Mouse (Mus musculus) myocyte (in vitro differentiated cells): Measurements from ENCODE around the gene Ttc28. TPM values are rescaled to one million over a fixed set of nuclear protein-coding genes. Genes with fewer than 3 reads are reported as not detected.

ENCODE experiments used
- H3K27me3 ChIP-seq: one replicate; pipeline ENCODE4 v1.6.1; 2011; ENCODE audit not compliant: control insufficient read depth, insufficient read depth, insufficient read length
- H3K36me3 ChIP-seq: one replicate; pipeline ENCODE4 v1.6.1; 2011; ENCODE audit not compliant: control insufficient read depth, insufficient read depth
- H3K4me2 ChIP-seq: one replicate; pipeline ENCODE4 v1.6.1; 2011; ENCODE audit warnings: low read depth, control low read depth
- H3K4me3 ChIP-seq: one replicate; pipeline ENCODE4 v1.5.1; 2011; ENCODE audit warnings: mild to moderate bottlenecking, control low read depth, moderate library complexity
- H3K79me2 ChIP-seq: one replicate; pipeline ENCODE4 v1.6.1; 2011; ENCODE audit not compliant: control insufficient read depth, insufficient read depth
- H3ac ChIP-seq: one replicate; pipeline ENCODE4 v1.6.1; 2011; ENCODE audit not compliant: control insufficient read depth, insufficient read length
- CEBPB ChIP-seq: IDR thresholded peaks from 2 replicates; pipeline ENCODE4 v1.6.1; 2011; ENCODE audit warnings: mild to moderate bottlenecking, moderate library complexity; ENCODE audit not compliant: poor library complexity, insufficient read depth, severe bottlenecking
- E2F4 ChIP-seq: IDR thresholded peaks from one replicate; pipeline ENCODE4 v1.6.1; 2011; ENCODE audit warnings: mild to moderate bottlenecking, control low read depth, moderate library complexity; ENCODE audit not compliant: insufficient read depth
- MAX ChIP-seq: IDR thresholded peaks from one replicate; pipeline ENCODE4 v1.6.1; 2011; ENCODE audit warnings: low read depth, mild to moderate bottlenecking, control low read depth
- MYOD1 ChIP-seq, 3 experiments: IDR thresholded peaks; one replicate each; pipeline ENCODE4 v1.6.1; 2011; ENCODE audit warnings: control low read depth in 2 of 3, low read depth in 2 of 3, mild to moderate bottlenecking in 2 of 3, moderate library complexity in 1 of 3; ENCODE audit not compliant: insufficient read length in 2 of 3, control insufficient read depth in 1 of 3
- MYOG ChIP-seq, 3 experiments: IDR thresholded peaks; one replicate each; pipeline ENCODE4 v1.6.1; 2011; ENCODE audit warnings: control low read depth in 2 of 3, low read depth in 2 of 3, mild to moderate bottlenecking in 2 of 3; ENCODE audit not compliant: insufficient read length in 2 of 3, control insufficient read depth in 1 of 3, insufficient read depth in 1 of 3
- POLR2A ChIP-seq: IDR thresholded peaks from one replicate; pipeline ENCODE4 v1.6.1; 2011; ENCODE audit warnings: low read depth, mild to moderate bottlenecking, control low read depth, moderate library complexity; ENCODE audit not compliant: insufficient read length
- POLR2AphosphoS2 ChIP-seq: IDR thresholded peaks from one replicate; pipeline ENCODE4 v1.6.1; 2011; ENCODE audit warnings: low read depth, control low read depth; ENCODE audit not compliant: insufficient read length
- REST ChIP-seq: IDR thresholded peaks from one replicate; pipeline ENCODE4 v1.6.1; 2011; ENCODE audit warnings: mild to moderate bottlenecking, control low read depth, moderate library complexity; ENCODE audit not compliant: insufficient read depth, insufficient read length
- SRF ChIP-seq: IDR thresholded peaks from one replicate; pipeline ENCODE4 v1.6.1; 2011; ENCODE audit warnings: low read depth; ENCODE audit not compliant: control insufficient read depth, insufficient read length
- TCF12 ChIP-seq: IDR thresholded peaks from one replicate; pipeline ENCODE4 v1.6.1; 2011; ENCODE audit warnings: mild to moderate bottlenecking, control low read depth; ENCODE audit not compliant: poor library complexity, insufficient read depth, severe bottlenecking
- TCF3 ChIP-seq: IDR thresholded peaks from one replicate; pipeline ENCODE4 v1.6.1; 2011; ENCODE audit warnings: low read depth, control low read depth; ENCODE audit not compliant: insufficient read length
- USF1 ChIP-seq: IDR thresholded peaks from one replicate; pipeline ENCODE4 v1.6.1; 2011; ENCODE audit warnings: low read depth, mild to moderate bottlenecking, control low read depth, moderate library complexity
- polyA plus RNA-seq: library from polyadenylated mRNA; unstranded; fragments of >200 nt; fragmentation: generic; extraction: Trizol; gene quantifications from one replicate; pipeline ENCODE4 v1.2.1, GENCODE M21; 2012; ENCODE audit warnings: missing spikeins

The Ttc28 gene
- polyA plus RNA-seq, 1 experiment, result 8.5 TPM

DNA sequence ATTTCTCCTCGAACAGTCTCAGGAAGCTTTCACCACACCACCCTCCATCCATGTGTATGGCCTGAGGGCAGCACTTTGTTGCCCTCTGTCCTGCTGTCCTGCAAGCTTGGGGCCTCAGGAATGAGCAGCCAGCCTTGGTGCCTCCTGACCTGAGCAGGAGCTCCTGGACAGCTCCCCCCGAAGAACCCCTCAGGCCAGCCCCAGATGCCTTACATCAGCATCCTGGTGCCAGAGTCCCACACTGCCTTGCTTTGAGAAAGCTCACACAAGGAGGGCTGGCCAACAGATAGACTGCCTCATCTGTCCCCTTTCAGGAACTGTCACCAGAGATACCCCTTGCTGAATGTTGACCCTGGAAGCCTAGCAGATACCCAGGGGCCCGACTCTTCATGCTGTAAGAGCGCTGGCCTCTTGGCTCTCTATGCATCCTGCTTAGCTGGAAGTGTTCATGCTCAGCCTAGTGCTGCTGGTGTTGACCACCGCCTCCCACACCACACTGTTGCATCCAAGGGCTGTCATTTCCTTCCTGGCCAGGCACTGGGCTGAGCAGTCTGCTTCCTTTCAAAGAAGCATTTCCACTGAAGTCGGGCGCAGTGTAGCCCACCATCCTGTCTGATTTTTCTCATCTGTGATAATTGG is 259.4 kb downstream of the Ttc28 start:
- H3K36me3 ChIP-seq, result no peaks in the 10 kb centered on the region
- H3K4me2 ChIP-seq, result no peak overlapping the region
- TF ChIP-seq POLR2A (no peak), USF1 (no peak), POLR2AphosphoS2 (no peak), MYOD1 (IDR thresholded peaks at IDR 0.05; ENCODE audit: control insufficient read depth in 1 of 3, insufficient read length in 2 of 3, low read depth in 2 of 3) (no peak), TCF12 (no peak)
- no peaks in the 10 kb centered on the region for H3K79me2 ChIP-seq
- H3K4me3 ChIP-seq, result no peak overlapping the region
- no peak overlapping the region for H3ac ChIP-seq
- H3K27me3 ChIP-seq, result no peaks in the 10 kb centered on the region

DNA sequence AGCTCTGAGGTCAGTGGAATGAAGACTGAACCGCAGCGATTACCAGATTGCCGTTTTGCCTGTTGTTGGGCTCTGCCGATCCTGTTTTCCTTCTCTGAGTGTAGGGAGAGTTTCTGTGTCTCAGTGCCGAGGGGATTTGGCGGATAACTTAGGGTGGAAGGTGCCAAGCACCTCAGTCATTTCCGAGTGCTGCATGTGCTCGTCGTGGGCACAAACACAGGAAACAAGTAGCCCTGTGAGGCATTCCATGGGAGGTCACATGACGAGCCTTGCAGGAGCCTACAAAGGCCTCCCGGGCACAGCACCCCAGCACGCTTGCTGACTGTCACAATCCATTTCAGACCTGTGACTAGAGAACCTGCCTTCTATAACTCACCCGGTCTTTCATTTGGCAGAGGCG is 260.0 kb downstream of the Ttc28 start:
- H3K36me3 ChIP-seq, result no peaks in the 10 kb centered on the region
- H3K4me2 ChIP-seq, result no peak overlapping the region
- H3K79me2 ChIP-seq, result no peaks in the 10 kb centered on the region
- TF ChIP-seq USF1, result no peak
- TF ChIP-seq TCF3, result no peak
- TF ChIP-seq MYOD1 (IDR thresholded peaks at IDR 0.05; ENCODE audit: control insufficient read depth in 1 of 3, insufficient read length in 2 of 3, low read depth in 2 of 3), result no peak
- TF ChIP-seq POLR2A, result no peak
- no peak for TF ChIP-seq E2F4
- TF ChIP-seq TCF12, result no peak
- no peaks in the 10 kb centered on the region for H3K27me3 ChIP-seq
- no peak overlapping the region for H3K4me3 ChIP-seq
- H3ac ChIP-seq, result no peak overlapping the region

DNA sequence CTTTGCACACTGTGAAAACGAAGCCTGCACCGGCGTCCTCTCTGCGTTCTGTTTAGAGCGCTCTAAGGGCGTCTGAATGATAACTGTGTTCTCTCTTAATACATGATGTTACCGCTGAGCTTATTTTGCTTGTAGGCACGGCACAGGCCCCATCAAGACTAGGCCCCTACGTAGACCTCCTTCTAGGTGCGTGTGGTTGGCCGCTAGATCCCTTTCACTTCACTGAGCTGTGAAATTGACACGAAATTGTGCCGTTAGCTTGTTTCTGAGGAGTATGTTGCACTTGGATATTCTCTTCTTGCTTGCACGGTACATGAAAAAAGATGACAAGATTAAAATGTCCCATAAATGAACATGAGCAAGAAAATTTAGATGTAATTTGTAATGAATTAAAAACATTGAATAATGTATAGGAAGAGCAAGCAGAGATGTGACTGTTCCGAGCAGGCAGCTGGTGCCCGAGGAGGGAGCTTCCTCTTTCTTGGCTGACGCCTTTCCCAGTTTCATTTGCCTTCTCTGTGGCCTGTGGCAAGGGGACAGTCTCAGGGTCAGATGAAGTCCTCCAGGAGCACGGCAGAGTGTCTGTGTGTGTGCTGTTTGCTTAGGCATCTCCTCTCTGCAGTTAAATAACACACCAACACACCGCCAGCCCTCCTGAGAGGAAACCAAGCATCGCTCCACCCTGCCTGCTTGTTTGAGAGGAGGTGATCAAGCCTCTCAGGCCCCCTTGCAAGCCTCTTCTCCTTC is 261.7 kb downstream of the Ttc28 start:
- Histone ChIP-seq H3K4me2 (no peak overlapping the region), H3K27me3 (no peaks in the 10 kb centered on the region), H3K36me3 (no peaks in the 10 kb centered on the region), H3ac (no peak overlapping the region), H3K79me2 (no peaks in the 10 kb centered on the region), H3K4me3 (no peak overlapping the region)
- no peak for TF ChIP-seq POLR2A
- TF ChIP-seq SRF, result no peak
- TF ChIP-seq TCF12, result no peak
- no peak for TF ChIP-seq REST
- TF ChIP-seq POLR2AphosphoS2, result no peak
- TF ChIP-seq MYOG (IDR thresholded peaks at IDR 0.05; ENCODE audit: control insufficient read depth in 1 of 3, insufficient read depth in 1 of 3, insufficient read length in 2 of 3, low read depth in 2 of 3), result no peak
- no peak for TF ChIP-seq E2F4
- no peak for TF ChIP-seq CEBPB
- TF ChIP-seq TCF3, result no peak
- no peak for TF ChIP-seq MYOD1 (IDR thresholded peaks at IDR 0.05; ENCODE audit: control insufficient read depth in 1 of 3, insufficient read length in 2 of 3, low read depth in 2 of 3)
- TF ChIP-seq USF1, result no peak
- no peak for TF ChIP-seq MAX

DNA sequence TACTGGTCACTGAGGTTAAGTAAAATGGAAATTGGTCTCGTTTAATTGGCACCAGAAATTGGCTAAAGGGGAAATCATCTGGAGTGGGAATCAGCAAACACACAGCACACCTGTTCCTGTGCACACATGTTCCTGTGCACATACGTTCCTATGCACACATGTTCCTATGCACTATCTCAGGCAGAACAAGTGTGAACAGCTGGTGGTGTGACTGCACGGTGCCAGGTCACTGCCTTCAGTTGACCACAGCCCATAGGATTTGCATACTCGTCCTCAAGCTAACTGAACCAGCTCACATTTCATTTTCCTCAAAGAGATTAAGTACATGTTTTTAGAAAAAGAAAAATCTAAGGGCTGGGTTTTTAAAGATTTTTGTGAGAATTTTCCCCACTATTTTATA is 263.2 kb downstream of the Ttc28 start:
- Histone ChIP-seq H3K4me2 (no peak overlapping the region), H3K79me2 (no peaks in the 10 kb centered on the region), H3ac (no peak overlapping the region), H3K36me3 (no peaks in the 10 kb centered on the region), H3K27me3 (no peaks in the 10 kb centered on the region), H3K4me3 (no peak overlapping the region)
- no peak for TF ChIP-seq SRF
- TF ChIP-seq POLR2AphosphoS2, result no peak
- peak in 2 of 3 experiments; percentile 89 to 90 for TF ChIP-seq MYOD1 (IDR thresholded peaks at IDR 0.05; ENCODE audit: control insufficient read depth in 1 of 3, insufficient read length in 2 of 3, low read depth in 2 of 3)
- peak; percentile 26 for TF ChIP-seq TCF3
- TF ChIP-seq TCF12, result peak; percentile 17
- TF ChIP-seq MAX, result no peak
- no peak for TF ChIP-seq E2F4
- TF ChIP-seq CEBPB, result no peak
- TF ChIP-seq MYOG (IDR thresholded peaks at IDR 0.05; ENCODE audit: control insufficient read depth in 1 of 3, insufficient read depth in 1 of 3, insufficient read length in 2 of 3, low read depth in 2 of 3), result peak in 2 of 3 experiments; percentile 71 to 89

DNA sequence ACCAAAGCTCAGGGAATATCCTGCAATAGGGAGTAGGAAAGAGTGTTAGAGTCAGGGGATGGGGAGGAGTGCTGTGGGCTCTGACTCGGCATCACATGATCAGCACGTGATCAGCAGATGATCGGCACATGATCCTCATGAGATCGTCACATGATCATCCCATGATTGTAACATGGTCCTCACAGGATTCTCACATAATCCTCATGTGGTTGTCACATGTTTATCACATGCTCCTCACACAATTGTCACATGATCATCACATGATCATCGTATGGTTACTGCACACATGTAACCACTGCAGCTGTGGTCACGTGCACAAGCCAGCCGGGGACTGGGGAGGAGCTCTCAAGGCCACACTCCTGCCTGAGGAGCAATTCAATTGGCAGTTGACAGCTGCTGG is 264.8 kb downstream of the Ttc28 start:
- peak; percentile 13 for TF ChIP-seq USF1
- no peak for TF ChIP-seq MYOD1 (IDR thresholded peaks at IDR 0.05; ENCODE audit: control insufficient read depth in 1 of 3, insufficient read length in 2 of 3, low read depth in 2 of 3)
- Histone ChIP-seq H3K27me3 (no peaks in the 10 kb centered on the region), H3K36me3 (no peaks in the 10 kb centered on the region), H3K4me2 (no peak overlapping the region), H3K4me3 (no peak overlapping the region), H3K79me2 (no peaks in the 10 kb centered on the region), H3ac (no peak overlapping the region)
